In the genomic region with DNA sequence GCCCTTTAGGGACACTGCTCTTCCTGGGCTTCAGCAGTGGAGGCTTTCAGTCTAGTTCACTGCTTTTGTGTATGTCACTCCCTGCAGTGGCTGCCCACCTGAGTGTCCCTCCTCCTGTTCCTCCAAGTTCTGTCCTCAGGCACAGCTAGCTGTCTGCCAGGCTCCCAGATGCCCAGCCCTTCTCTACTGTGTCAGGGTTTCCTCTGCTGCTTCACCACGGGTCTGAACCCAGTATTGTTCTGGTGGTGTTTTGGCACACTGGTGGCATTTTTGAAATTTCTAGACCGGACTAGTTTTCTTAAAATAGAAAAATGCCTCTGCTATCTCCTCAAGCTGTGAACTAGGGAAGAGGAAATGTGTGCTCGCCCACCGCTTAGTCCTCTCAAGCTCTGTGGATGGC, we compare ENCODE assay signal across 11 mouse cellular contexts. TPM values are rescaled to one million over a fixed set of nuclear protein-coding genes. Genes with fewer than 3 reads are reported as not detected.
A peak's percentile ranks its signal among the peaks of the same experiment; 100 is the strongest.
DNase-seq lines count a peak whose midpoint lies in the region; ATAC-seq and TF ChIP-seq lines count a peak whose summit lies in the region.
"Had no signal": no experiment of that assay in that cellular context is flagged by ENCODE, and none has a peak within 500 bp of the region (broad histone marks: within the 10 kb centered on the region; RNA-seq: fewer than 3 reads in every experiment).

No protein-coding gene starts in this region.

- H3K27me3 ChIP-seq in heart, adult 2 months (ENCODE audit: control insufficient read depth, insufficient read depth, low read length): no peaks in the 10 kb centered on the region
- no peaks in the 10 kb centered on the region for H3K27me3 ChIP-seq in midbrain, embryonic 11.5 days (ENCODE audit: control insufficient read depth, insufficient read depth, low read length)
- H3K27me3 ChIP-seq in midbrain, embryonic 14.5 days (ENCODE audit: control insufficient read depth, insufficient read depth, low read length): no peaks in the 10 kb centered on the region
- H3K27me3 ChIP-seq in heart, embryonic 13.5 days (replicated peaks): no peaks in the 10 kb centered on the region
- H3K27me3 ChIP-seq: intestine, embryonic 15.5 days had no signal

- H3K9me3 ChIP-seq in midbrain, embryonic 11.5 days (ENCODE audit: control insufficient read depth, low read length): no peaks in the 10 kb centered on the region
- H3K9me3 ChIP-seq in midbrain, embryonic 14.5 days (ENCODE audit: control insufficient read depth, low read length): no peaks in the 10 kb centered on the region
- H3K9me3 ChIP-seq in heart, embryonic 13.5 days: no peaks in the 10 kb centered on the region
- H3K9me3 ChIP-seq: intestine, embryonic 15.5 days had no signal

- no peak for TF ChIP-seq POLR2A in heart, adult 2 months (IDR thresholded peaks at IDR 0.05; ENCODE audit: insufficient read depth, low read depth, low read length)

- peak overlapping the region; percentile 70 for H3K27ac ChIP-seq in heart, adult 2 months
- H3K27ac ChIP-seq in midbrain, embryonic 11.5 days (ENCODE audit: low read depth, low read length): no peak overlapping the region
- no peak overlapping the region for H3K27ac ChIP-seq in midbrain, embryonic 14.5 days (replicated peaks; ENCODE audit: low read depth, low read length)
- peak overlapping the region; percentile 92 for H3K27ac ChIP-seq in heart, embryonic 13.5 days (replicated peaks)
- H3K27ac ChIP-seq: intestine, embryonic 15.5 days had no signal

- no peak for ATAC-seq in midbrain, embryonic 11.5 days (ENCODE audit: low FRiP score)
- ATAC-seq in midbrain, embryonic 14.5 days (ENCODE audit: low FRiP score, low TSS enrichment): no peak
- ATAC-seq in heart, embryonic 13.5 days (ENCODE audit: extremely low read depth, insufficient number of reproducible peaks, low FRiP score, low TSS enrichment): no peak
- ATAC-seq: intestine, embryonic 15.5 days had no signal

- peaks cover 1% of the 10 kb centered on the region; the same call in 1 of the 2 replicates for H3K79me2 ChIP-seq in heart, adult 2 months (replicated peaks; ENCODE audit: control insufficient read depth, insufficient read depth, low read length)

- H3K4me3 ChIP-seq in heart, adult 2 months: no peak overlapping the region; the same call in 1 of the 2 replicates
- H3K4me3 ChIP-seq in midbrain, embryonic 11.5 days (ENCODE audit: low read depth, low read length): no peak overlapping the region
- H3K4me3 ChIP-seq in midbrain, embryonic 14.5 days (replicated peaks; ENCODE audit: low read depth, low read length): no peak overlapping the region
- H3K4me3 ChIP-seq in heart, embryonic 13.5 days: peak overlapping the region; percentile 25
- H3K4me3 ChIP-seq: erythroblast, embryonic 14.5 days; intestine, embryonic 15.5 days had no signal

- H3K36me3 ChIP-seq in heart, adult 2 months (ENCODE audit: control insufficient read depth, insufficient read depth, low read length): peaks cover 5% of the 10 kb centered on the region
- no peaks in the 10 kb centered on the region for H3K36me3 ChIP-seq in midbrain, embryonic 11.5 days (ENCODE audit: control insufficient read depth, insufficient read depth, low read length)
- no peaks in the 10 kb centered on the region for H3K36me3 ChIP-seq in midbrain, embryonic 14.5 days (ENCODE audit: control insufficient read depth, insufficient read depth, low read length)
- H3K36me3 ChIP-seq in heart, embryonic 13.5 days: no peaks in the 10 kb centered on the region
- H3K36me3 ChIP-seq: intestine, embryonic 15.5 days had no signal

- peak in 1 of 2 experiments; percentile 35 for DNase-seq in heart, adult 2 months
- DNase-seq in heart, postnatal 25 days (ENCODE audit: low spot score): no peak
- peak; percentile 79 for DNase-seq in midbrain, embryonic 11.5 days (ENCODE audit: low spot score, missing footprints)
- DNase-seq in midbrain, embryonic 14.5 days: no peak
- no peak for DNase-seq in testis, postnatal 14 days (ENCODE audit: low spot score)
- no peak for DNase-seq in thymus, postnatal 25 days
- DNase-seq: gastrocnemius, postnatal 10 days; lung, adult 18-20 months had no signal

- intact Hi-C loops in heart, adult 2 months (cut with DNase I): loop anchor here (5.0 kb wide), 1 partner anchor 45 kb away; the partner anchor contains the start of genes Ccdc148 and Pkp4
- intact Hi-C loops in heart, postnatal 25 days (cut with DNase I): no loop called here

- H3K9ac ChIP-seq in heart, adult 2 months (ENCODE audit: low read depth, low read length): peak overlapping the region; percentile 24; the same call in 1 of the 2 replicates
- H3K9ac ChIP-seq in midbrain, embryonic 11.5 days (ENCODE audit: low read length): no peak overlapping the region
- no peak overlapping the region for H3K9ac ChIP-seq in midbrain, embryonic 14.5 days (replicated peaks; ENCODE audit: low read length)
- H3K9ac ChIP-seq in heart, embryonic 13.5 days: peak overlapping the region; percentile 76
- H3K9ac ChIP-seq: intestine, embryonic 15.5 days had no signal

- WGBS in heart, adult 2 months: 2% methylated on average over 4 of the region's 4 CpGs
- 65% methylated on average over 4 of the region's 4 CpGs for WGBS in midbrain, embryonic 11.5 days
- 47% methylated on average over 4 of the region's 4 CpGs for WGBS in midbrain, embryonic 14.5 days
- WGBS in heart, embryonic 13.5 days: 13% methylated on average over 4 of the region's 4 CpGs

- H3K4me1 ChIP-seq in heart, adult 2 months (ENCODE audit: control insufficient read depth, insufficient read depth, low read length): peaks cover 19% of the 10 kb centered on the region
- peaks cover 5% of the 10 kb centered on the region; the same call in 1 of the 2 replicates for H3K4me1 ChIP-seq in midbrain, embryonic 11.5 days (ENCODE audit: control insufficient read depth, insufficient read depth, low read length)
- peaks cover 8% of the 10 kb centered on the region; the same call in 1 of the 2 replicates for H3K4me1 ChIP-seq in midbrain, embryonic 14.5 days (ENCODE audit: control insufficient read depth, insufficient read depth, low read length)
- H3K4me1 ChIP-seq in heart, embryonic 13.5 days: peaks cover 71% of the 10 kb centered on the region

- H3K4me2 ChIP-seq in midbrain, embryonic 11.5 days: no peak overlapping the region
- no peak overlapping the region for H3K4me2 ChIP-seq in midbrain, embryonic 14.5 days (ENCODE audit: low read length)
- H3K4me2 ChIP-seq in heart, embryonic 13.5 days: peak overlapping the region; percentile 63
- H3K4me2 ChIP-seq: intestine, embryonic 15.5 days had no signal

- TF ChIP-seq EP300 in heart, adult 2 months (IDR thresholded peaks at IDR 0.05; ENCODE audit: insufficient read depth, low read depth, low read length): no peak

- no peak for TF ChIP-seq CTCF in heart, adult 2 months (IDR thresholded peaks at IDR 0.05)

RNA-seq across cellular contexts. Expression of gene Pkp4, which starts 46.6 kb away (rescaled TPM):
- 100 to 1,000 TPM; 152 to 174 TPM for total RNA-seq in heart, adult 2 months (2021)
- polyA plus RNA-seq in heart, adult 2 months (2012; rRNA removed): 61.5 and 92.5 TPM in 2 replicates
- 100 to 1,000 TPM; 148 to 155 TPM for total RNA-seq in heart, postnatal 25 days (2021)
- 19.0 and 20.2 TPM in 2 replicates for polyA plus RNA-seq in midbrain, embryonic 11.5 days (2014; fragmentation: Nextera tagmentation; extraction: Ambion mirVana)
- 23.9 and 24.1 TPM in 2 replicates for polyA plus RNA-seq in midbrain, embryonic 14.5 days (2014; fragmentation: Nextera tagmentation; extraction: Ambion mirVana)
- polyA plus RNA-seq in heart, embryonic 13.5 days (2015; fragmentation: Nextera tagmentation; extraction: Ambion mirVana): 32.4 and 37.6 TPM in 2 replicates

RNA-seq across cellular contexts. Expression of gene Ccdc148, which starts 46.8 kb away (rescaled TPM):
- total RNA-seq in heart, adult 2 months (2021): under 1 TPM; 0.60 to 0.93 TPM
- 0.10 and 0.18 TPM in 2 replicates for polyA plus RNA-seq in heart, adult 2 months (2012; rRNA removed)
- total RNA-seq in heart, postnatal 25 days (2021): under 1 TPM; 0.64 to 0.83 TPM
- 0.55 and 0.80 TPM in 2 replicates for polyA plus RNA-seq in midbrain, embryonic 11.5 days (2014; fragmentation: Nextera tagmentation; extraction: Ambion mirVana)
- 2.7 and 3.1 TPM in 2 replicates for polyA plus RNA-seq in midbrain, embryonic 14.5 days (2014; fragmentation: Nextera tagmentation; extraction: Ambion mirVana)
- 0.88 and 0.89 TPM in 2 replicates for polyA plus RNA-seq in heart, embryonic 13.5 days (2015; fragmentation: Nextera tagmentation; extraction: Ambion mirVana)
- polyA plus RNA-seq: erythroblast, embryonic 14.5 days had no signal

Comparison
In these comparisons a context has a peak if more than half of its experiments do, and no peak if none do; other contexts are left out.
1. H3K27ac ChIP-seq: peak in heart, adult 2 months (single experiment) and heart, embryonic 13.5 days (single experiment); none in midbrain, embryonic 11.5 days (single experiment) and midbrain, embryonic 14.5 days (single experiment).
2. H3K9ac ChIP-seq: peak in heart, adult 2 months (single experiment) and heart, embryonic 13.5 days (single experiment); none in midbrain, embryonic 11.5 days (single experiment) and midbrain, embryonic 14.5 days (single experiment).